Mouse (Mus musculus): ENCODE data around the gene Egln1. TPM values are rescaled to one million over a fixed set of nuclear protein-coding genes. Genes with fewer than 3 reads are reported as not detected.

Egln1 gene
- total RNA-seq, 2 experiments from 2014 or later, result 70.9 to 90.0 TPM

- peak; percentile 56 to 59 for DNase-seq (ENCODE audit: low spot score in 2 of 2)
These were observed 1.0 kb downstream of the Egln1 start for GRCm38 (mm10) chr8:124947865-124948732.

- no peak for DNase-seq (ENCODE audit: low spot score in 2 of 2)
These were observed 4.7 kb downstream of the Egln1 start for GRCm38 (mm10) chr8:124944406-124944805.

GRCm38 (mm10) chr8:124943801-124944200 is 5.3 kb downstream of the Egln1 start:
- DNase-seq (ENCODE audit: low spot score in 2 of 2), result no peak

- DNase-seq (ENCODE audit: low spot score in 2 of 2), result no peak
These were observed 11.8 kb downstream of the Egln1 start for GRCm38 (mm10) chr8:124937293-124937692.

GRCm38 (mm10) chr8:124936699-124937098 is 12.4 kb downstream of the Egln1 start:
- no peak for DNase-seq (ENCODE audit: low spot score in 2 of 2)

- no peak for DNase-seq (ENCODE audit: low spot score in 2 of 2)
These were observed 14.0 kb downstream of the Egln1 start for GRCm38 (mm10) chr8:124935116-124935515.

- no peak for DNase-seq (ENCODE audit: low spot score in 2 of 2)
These were observed 16.7 kb downstream of the Egln1 start for GRCm38 (mm10) chr8:124932435-124932834.

GRCm38 (mm10) chr8:124930649-124931048 is 18.5 kb downstream of the Egln1 start:
- no peak for DNase-seq (ENCODE audit: low spot score in 2 of 2)

GRCm38 (mm10) chr8:124930086-124930485 is 19.0 kb downstream of the Egln1 start:
- no peak for DNase-seq (ENCODE audit: low spot score in 2 of 2)

GRCm38 (mm10) chr8:124929006-124929405 is 20.1 kb downstream of the Egln1 start:
- no peak for DNase-seq (ENCODE audit: low spot score in 2 of 2)

GRCm38 (mm10) chr8:124926351-124926771 is 22.8 kb downstream of the Egln1 start:
- DNase-seq (ENCODE audit: low spot score in 2 of 2), result no peak

- DNase-seq (ENCODE audit: low spot score in 2 of 2), result no peak
These were observed 23.4 kb downstream of the Egln1 start for GRCm38 (mm10) chr8:124925544-124926266.

- DNase-seq (ENCODE audit: low spot score in 2 of 2), result no peak
These were observed 25.0 kb downstream of the Egln1 start for GRCm38 (mm10) chr8:124923971-124924652.

- DNase-seq (ENCODE audit: low spot score in 2 of 2), result no peak
These were observed 26.5 kb downstream of the Egln1 start for GRCm38 (mm10) chr8:124922490-124923089.

GRCm38 (mm10) chr8:124921369-124922279 is 27.5 kb downstream of the Egln1 start:
- no peak for DNase-seq (ENCODE audit: low spot score in 2 of 2)

GRCm38 (mm10) chr8:124917741-124918484 is 31.2 kb downstream of the Egln1 start:
- DNase-seq (ENCODE audit: low spot score in 2 of 2), result no peak

- no peak for DNase-seq (ENCODE audit: low spot score in 2 of 2)
These were observed 35.1 kb downstream of the Egln1 start for GRCm38 (mm10) chr8:124914061-124914460.

- DNase-seq (ENCODE audit: low spot score in 2 of 2), result no peak
These were observed 36.9 kb downstream of the Egln1 start for GRCm38 (mm10) chr8:124911938-124912872.

All from adrenal gland, adult 18-20 months (tissue).